Mouse (Mus musculus) thymus, postnatal 0 days (tissue): ENCODE data around the gene Spats2. TPM values are rescaled to one million over a fixed set of nuclear protein-coding genes. Genes with fewer than 3 reads are reported as not detected.
"Not testable (repeated sequence)": the region's sequence is repeated elsewhere in the genome, so short reads cannot be mapped to it uniquely, and the experiment has no call there.

Source experiments
- DNase-seq: peaks from one replicate; pipeline ENCODE4 v3.0.0-alpha.2; 2015; ENCODE audit warnings: low spot score
- polyA plus RNA-seq: library from polyadenylated mRNA; unstranded; fragments of >200 nt; fragmentation: Nextera tagmentation; extraction: Ambion mirVana; gene quantifications from 2 replicates; pipeline ENCODE4 v1.2.1, GENCODE M21; 2015

The Spats2 gene
- polyA plus RNA-seq, 1 experiment from 2014 or later = 30.2 TPM

DNA sequence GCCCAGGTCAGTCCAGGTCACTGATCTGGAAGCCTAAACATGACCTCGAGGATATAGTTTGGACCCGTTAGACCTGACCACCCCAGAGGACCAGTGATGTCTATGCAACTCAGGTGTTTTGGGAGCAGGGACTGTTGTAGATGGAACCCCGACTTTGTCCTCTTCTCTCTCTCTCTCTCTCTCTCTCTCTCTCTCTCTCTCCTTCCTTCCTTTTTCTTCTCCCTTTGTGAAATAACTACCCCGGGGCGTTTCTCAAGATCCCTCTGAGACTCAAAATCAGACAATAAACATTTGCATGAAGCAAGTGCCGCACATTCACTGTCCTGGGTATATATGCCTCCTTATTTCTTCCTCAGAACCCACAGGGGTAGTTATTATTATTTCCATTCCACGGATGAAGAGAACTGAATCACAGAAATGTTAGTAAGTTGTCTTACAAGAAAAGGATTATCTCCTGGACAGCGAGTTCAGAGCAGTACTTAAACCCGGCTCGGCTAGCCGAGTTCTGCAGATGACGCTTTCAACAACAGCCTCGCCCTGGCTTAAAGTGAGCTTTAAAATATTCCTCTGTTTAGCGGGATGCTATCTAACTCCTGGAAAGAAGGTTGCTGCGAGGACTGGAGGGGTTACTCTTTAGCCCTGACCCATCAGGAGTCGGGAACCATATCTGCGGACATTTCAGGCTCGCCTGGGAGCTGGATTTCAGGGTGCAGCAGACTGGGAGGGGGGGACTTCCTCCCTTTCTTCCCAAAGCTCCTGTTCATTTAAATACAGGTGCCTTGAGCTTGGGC, 97.3 kb downstream of the Spats2 start:
- no peak for DNase-seq

DNA sequence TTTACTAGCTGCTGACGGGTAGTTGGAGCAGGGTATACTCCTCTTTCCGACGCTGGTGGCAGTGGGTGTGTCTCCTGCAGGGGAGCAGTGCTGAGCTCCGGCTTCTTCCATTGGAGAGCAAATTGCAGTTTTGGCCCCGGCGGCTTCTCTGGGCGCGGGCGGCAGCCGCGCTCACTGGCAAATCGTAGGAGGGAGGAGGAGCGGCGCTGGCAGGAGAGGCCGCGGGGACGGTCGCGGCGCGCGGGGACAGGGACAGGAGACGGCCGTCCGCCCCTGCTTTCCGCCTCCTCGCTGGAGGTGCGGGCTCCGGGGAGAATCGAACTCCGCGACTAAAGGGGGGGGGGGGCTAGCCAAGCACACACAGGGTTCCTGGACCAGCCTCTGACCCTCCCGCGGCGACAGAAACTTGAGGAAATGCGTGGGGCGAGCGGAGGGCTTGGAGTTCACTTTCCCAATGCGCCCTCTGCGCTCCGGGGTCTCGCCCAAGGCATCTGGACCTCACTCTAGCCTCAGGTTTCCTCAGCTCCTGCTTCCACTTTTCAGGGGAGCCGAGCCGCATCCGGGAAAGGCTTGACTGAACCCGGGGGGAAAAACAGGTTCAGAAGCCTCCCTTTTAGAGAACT, 98.0 kb downstream of the Spats2 start:
- peak; percentile 40 for DNase-seq

DNA sequence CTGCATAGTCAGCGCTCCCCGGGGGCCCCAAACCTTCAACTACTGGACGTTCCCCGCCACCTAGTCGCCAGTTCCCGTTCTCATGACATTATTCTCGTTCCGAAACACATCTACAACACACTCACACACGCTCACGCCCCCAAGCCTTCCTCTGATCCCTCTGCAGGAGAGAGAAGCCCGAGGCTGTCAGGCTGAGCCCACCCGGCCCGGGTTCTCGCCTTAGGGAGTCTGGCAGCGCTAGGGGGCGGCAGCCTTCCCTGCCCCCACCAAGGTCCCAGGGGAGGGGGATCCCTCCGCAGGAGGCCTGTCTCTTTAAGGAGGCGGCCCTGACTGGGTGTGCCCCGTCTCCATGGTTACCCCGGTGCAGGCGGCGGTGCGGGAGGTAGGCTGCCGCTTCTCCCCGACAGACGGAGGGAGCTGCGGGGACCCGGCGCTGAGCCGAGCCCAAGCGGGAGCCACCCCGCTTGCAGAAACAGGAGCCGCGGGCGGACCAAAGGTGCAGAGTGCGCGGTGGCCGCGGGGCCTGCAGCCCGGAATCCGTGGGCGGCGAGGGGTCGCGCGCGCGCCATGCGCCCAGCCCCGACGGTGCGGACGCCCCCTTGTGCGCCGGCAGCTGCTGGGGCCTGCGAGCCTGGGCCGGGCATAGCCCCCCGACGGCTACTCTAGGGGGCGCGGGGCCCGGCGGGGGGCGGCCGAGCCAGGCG, 98.6 kb downstream of the Spats2 start, which contains the start of gene Kcnh3:
Gene Kcnh3, plus strand, starts transcription at position 654 of the 704 bp plus-strand sequence.
- DNase-seq = peak; percentile 84

DNA sequence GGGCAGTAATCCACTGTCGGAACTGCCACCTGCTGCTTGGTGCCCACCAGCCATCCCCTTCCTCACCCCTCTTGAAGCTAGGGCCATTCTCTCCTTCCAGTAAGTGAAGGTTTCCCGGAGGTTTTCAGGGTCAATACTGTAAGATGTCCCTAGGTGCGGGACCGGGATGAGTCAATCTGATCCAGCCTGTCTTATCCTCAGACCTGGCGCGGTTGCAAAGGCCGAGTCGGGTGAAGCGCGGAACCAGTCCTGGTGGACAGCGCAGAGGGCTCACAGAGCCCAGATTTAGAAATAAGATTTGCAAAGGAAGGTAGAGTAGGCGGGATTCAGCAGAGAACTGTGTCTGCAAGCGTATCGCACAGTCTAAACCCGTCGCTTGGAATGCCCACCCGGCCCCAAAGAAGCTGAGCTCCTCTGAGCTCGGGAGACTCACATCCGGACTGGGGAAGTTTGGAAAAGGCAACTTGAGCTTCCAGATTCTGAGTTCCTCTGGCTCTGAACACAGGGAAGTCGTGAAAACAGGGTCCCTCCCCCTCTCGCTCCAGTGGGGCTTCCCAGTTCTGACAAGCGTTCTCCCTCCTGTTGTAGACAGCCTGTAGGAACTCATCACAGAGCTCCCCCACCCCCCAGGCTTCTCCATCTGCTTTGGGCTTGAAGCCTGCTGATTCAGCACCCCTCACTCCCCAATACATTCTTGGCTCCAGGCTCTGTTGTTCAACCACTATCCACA, 99.5 kb downstream of the Spats2 start:
- DNase-seq = no peak

DNA sequence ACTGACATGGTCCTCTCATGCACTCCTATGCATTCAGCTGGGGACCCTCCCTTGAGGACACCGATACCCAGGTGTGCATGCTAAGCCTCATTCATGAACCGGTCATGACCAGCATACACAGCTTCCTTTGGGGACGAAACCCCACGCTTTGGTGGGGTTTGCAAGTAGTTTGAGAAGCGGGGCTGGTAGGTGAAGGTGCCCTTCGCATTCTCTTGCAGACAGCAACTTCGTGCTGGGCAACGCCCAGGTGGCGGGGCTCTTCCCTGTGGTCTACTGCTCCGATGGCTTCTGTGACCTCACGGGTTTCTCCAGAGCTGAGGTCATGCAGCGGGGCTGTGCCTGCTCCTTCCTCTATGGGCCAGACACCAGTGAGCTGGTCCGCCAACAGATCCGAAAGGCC, 100.4 kb downstream of the Spats2 start:
- no peak for DNase-seq

DNA sequence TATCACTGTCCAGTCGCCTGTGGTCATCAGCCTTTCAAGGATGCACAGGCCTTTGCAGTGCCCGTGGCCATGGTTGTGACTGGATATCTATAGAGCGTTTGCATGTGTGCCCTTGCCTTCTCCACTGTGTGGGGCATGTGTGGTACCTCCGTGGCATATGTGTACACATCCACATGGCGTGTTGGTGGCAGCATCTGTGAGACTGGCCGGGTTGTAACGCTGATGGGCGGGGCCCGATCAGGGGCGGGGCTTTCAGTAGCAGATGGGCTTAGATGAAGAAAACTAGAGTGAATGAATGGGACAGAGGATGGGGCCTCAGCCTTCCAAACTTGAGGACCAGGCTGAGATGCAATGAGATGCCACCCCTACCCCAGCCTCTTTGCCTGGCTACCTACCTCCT, 106.3 kb downstream of the Spats2 start:
- no peak for DNase-seq

DNA sequence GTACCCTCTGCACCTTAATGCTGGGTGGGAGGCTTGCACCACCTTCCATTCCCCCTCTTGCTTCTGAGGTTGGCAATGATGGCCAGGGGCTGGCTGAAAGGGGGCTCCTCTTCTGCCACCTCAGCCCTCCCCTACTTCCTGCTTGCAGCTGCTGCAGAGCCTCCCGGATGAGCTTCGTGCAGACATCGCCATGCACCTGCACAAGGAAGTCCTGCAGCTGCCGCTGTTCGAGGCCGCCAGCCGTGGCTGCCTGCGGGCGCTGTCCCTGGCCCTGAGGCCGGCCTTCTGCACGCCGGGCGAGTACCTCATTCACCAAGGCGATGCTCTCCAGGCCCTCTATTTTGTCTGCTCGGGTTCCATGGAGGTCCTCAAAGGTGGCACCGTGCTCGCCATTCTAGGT, 108.0 kb downstream of the Spats2 start:
- DNase-seq = peak; percentile 88

DNA sequence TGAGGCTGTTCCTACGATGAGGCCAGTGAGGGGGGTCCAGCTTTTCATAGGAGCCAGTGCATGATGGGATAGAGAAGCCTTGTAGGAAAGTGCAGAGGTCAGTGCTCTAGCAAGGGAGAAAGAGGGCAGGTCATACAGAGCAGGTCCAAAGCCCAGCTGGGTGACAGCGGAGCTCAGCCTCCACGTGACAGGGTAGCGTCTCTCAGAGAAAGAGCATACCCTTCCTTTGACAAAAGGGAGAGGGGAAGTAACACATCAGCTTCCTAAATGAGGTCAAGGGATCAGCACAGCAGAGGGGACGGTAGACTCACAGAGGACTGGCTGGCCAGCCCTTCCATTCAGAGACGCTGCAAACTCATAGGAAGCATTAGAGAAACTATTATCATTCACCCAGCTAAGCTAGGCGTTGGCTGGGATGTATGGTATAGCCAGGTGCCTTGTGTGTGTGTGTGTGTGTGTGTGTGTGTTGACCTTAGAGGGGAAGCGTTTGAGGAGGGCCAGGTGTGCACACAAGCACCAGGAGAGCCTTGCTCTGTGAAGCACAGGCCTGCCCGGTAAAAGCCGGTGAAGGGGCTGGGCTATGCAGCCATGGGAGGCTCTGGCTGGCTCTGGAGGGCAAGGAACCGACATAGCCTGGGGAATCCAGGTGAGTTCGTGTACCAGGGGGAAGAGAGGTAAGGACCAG, 108.8 kb downstream of the Spats2 start:
- peak; percentile 66 for DNase-seq

DNA sequence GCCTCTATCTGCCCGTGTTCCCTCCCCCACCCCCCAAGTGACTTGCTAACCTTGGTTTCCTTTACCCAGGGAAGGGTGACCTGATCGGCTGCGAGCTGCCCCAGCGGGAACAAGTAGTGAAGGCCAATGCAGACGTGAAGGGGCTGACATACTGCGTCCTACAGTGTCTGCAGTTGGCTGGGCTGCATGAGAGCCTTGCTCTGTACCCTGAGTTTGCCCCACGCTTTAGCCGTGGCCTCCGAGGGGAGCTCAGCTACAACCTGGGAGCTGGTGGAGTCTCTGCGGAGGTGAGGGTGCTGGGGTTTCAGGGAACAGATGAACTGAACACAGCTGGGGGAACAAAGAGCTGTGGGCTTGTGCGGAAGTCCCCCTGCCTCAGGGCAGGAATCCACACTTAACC, 112.3 kb downstream of the Spats2 start:
- DNase-seq = peak; percentile 80

DNA sequence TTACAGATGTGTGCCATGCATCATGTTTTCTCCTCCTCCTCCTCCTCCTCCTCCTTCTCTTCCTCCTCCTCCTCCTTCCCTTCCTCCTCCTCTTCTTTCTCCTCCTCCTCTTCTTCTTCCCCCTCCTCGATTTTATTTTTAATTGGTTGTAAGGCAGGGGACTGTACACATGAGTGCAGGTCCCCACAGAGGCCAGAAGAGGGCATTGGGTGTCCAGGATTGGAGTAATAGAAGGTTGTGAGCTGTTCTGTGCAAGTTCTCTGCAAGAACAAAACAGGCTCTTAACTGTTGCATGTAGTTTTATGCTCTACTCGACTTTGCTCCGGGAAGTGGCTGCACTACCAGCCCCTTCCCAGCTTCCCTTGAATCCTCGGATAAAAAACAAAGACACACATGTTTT, 114.4 kb downstream of the Spats2 start:
- DNase-seq = no peak

DNA sequence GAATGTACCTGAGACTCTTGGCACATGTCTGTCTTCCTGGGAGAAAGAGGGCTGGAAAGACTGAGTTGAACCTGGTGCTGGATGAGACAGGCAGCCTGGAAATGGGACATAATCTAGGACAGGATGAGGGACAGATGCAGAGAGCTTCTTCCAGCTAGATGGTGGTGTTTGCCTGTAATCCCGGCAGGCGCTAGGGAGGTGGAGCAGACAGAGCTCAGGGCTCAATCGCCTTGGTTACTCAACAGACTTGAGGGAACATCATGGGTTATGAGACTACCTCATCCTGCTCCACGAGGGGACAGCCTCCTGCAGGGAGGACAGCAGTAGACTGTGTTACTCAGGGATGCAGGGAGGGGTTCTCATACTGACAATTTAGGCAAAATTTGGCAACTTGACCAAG, 115.5 kb downstream of the Spats2 start:
- no peak for DNase-seq

DNA sequence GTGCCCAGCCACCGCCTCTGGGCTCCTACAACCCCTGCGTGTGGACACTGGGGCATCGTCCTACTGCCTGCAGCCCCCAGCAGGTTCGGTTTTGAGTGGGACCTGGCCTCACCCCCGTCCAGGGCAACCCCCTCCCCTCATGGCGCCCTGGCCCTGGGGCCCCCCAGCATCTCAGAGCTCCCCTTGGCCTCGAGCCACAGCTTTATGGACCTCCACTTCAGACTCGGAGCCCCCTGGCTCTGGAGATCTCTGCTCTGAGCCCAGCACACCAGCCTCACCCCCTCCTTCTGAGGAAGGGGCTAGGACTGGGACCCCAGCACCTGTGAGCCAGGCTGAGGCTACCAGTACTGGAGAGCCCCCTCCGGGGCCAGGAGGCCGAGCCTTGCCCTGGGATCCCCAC, 116.3 kb downstream of the Spats2 start:
- no peak for DNase-seq

DNA sequence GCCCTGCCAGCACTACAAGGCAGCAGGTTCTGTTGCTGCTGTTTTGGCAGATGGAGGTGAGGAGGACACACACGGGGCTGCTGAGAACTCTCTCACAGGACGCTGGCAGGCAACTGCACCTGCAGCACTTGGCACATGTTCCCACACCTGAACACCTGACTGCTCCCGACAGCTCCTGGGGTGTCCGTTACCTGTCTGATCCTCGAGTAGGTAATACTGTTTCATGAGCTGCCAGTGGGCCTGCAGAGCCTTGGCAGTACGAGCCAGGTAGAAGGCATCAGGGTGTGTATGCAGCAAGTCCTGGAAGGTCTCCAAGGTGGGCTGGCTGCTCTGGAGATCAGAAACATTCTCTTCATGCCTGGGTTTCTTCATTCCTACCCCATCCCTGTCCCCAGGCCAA, 121.0 kb downstream of the Spats2 start:
- not testable (repeated sequence) for DNase-seq

DNA sequence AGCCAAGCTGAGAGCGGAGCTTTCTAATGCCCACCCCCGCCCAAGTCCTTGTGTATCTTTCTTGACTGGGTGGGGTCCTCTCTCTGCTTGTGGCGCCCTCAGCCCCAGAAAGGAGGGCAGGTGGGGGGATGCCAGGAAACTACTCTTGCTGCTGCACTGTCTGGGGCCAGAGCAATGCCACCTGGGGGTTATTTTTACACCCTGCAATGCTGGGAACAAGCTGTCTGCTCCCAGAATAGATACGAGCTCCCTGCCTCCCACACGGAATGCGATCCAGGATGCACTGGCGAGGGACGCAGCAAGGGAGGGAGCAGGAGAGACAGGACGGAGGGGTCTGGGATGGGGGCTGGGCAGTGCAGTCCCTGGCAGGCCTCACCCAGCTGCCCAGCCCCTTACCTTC, 123.3 kb downstream of the Spats2 start:
- DNase-seq = no peak

DNA sequence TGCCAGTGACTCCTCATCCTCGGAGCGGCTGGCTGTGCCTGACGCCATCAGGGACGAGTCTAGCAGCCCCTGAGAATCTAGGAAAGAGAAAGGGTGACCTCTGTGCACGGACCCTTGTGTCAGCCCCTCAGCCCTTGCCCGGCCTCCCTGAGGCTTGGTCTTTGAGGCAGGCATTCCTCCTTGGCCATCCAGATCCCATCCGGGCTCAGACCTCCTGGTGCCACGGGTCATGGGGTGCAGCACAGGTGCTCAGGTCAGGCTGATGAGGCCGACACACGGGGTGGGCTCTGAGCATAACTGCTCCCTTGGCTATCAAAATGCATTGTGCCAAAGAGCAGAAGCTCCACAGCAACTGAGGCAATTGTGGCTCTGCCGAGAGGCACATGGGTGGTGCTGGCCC, 124.2 kb downstream of the Spats2 start:
- no peak for DNase-seq

DNA sequence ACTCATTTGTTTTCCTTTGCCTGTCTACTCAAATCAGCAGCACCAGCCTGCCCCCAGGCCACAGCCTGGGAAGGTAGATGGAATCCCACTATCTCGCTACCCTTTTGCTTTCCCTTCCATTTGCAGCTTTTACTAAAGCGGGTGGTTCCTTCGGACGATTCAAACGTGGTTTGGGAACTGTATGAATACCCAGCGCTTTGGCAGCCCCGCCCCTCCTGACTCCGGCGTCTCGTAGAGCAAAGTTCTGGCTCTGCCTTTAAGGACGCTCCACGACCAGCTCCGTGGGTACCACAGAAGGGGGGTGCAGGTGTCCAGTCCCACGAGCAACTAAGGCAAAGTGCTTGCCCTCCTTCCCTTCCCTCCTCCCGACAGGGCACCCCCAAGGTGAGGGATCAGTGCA, 125.4 kb downstream of the Spats2 start:
- DNase-seq = not testable (repeated sequence)

DNA sequence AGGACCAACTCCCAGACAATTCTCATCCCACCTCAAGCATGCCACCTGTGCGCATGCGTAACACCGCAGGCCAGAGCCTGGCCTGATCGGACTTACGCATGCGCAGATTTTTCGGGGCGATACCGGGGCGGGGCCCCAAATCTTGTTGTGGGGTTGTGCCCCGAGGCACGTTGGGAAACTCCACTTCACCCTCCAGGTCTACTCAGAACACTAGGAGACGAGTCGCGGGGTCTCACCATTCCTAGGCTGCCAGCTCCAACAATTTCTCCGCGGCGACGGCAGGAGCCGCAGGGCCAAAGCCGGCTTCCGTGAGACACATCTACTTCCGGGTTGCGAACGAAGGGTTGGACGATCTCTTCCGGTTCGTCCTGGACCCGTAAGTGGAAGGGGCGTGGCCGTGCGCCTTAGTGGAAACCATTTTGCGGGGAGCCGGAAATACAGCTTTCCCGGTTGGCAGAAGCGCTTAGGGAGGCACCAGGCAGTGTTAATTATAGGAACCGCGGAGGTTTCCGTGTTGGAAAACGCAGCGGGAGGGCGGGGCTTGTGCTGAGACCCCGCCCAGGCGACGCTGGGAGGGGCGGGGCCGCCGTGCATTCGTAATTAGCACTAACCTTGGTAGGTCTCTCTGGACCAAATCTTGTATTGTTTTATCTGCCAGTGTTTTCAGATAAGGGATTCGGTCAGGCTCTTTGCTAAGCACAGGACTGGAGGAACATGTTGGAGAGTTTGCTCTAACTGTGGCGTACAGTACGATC, 126.1 kb downstream of the Spats2 start, which contains the start of gene Mcrs1:
Gene Mcrs1, minus strand, starts transcription at position 336 of the 755 bp plus-strand sequence.
- DNase-seq = peak; percentile 99

DNA sequence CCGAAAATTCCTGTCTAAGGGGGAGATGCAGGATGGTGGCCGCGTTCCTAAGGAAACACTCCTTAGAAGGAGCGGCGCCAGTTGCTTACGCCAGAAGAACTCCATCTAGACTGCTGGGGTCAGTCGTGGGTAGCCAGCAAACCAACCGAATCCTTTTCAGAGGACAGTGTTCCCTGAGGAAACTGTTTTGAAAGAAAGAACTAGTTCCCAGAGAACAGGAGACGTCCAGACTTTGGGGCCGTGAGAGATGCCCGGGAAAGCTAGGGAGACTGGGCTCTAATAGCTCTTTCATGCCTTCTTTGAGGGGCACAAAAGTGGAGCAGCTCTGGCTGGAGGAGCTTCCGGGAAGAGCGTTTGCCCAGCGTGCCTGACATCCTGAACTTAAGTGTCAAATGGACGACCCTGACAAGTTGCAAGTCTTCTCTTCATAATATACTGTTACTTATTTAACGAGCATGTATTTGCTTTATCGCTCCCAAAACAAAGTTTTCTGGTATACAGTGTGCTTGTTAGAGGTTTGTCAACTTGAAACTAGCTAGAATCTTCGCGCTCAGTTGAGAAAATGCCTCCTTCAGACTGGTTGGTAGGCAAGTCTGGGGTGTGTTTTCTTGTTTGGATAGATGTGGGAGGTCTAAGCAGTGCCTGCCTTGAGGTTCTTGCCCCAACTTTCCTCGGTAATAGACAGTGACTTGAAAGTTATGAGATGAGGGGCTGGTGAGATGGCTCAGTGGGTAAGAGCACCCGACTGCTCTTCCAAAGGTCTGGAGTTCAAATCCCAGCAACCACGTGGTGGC, 126.9 kb downstream of the Spats2 start:
- DNase-seq = peak; percentile 25

DNA sequence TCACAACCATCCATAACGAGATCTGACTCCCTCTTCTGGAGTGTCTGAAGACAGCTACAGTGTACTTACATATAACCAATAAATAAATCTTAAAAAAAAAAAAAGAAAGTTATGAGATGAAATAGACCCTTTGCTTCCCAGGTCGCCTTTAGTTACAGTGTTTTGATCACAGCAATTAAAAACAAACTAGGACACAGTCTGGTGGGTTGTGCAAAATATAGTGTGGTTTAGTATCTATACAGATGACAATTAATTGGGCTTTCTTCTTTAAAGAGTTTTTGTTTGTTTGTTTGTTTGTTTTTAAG, 127.4 kb downstream of the Spats2 start:
- DNase-seq = not testable (repeated sequence)

DNA sequence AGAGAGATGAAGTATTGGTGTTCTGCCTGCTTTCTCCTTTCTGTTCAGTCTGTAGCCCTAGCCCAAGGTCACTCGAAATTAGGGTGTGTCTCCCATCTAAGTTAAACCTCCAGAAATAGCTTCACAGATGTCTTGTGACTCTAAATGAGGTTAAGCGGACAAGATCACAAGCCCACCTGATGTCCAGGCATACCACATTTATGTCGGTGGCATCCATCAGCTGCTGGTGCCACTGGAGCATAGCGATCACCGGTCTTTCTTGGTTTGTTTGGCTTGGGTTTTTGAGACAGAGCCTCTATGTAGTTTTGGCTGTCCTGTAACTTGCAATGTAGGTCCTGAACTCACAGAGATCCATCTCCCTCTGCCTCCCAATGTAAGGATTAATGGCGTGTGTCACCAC, 128.1 kb downstream of the Spats2 start:
- no peak for DNase-seq
